Mouse (Mus musculus): ENCODE measurements around the gene AI837181. TPM values are rescaled to one million over a fixed set of nuclear protein-coding genes. Genes with fewer than 3 reads are reported as not detected.

The AI837181 gene
- 76.5 and 85.9 TPM in 2 replicates for polyA plus RNA-seq (2012; rRNA removed)

DNA sequence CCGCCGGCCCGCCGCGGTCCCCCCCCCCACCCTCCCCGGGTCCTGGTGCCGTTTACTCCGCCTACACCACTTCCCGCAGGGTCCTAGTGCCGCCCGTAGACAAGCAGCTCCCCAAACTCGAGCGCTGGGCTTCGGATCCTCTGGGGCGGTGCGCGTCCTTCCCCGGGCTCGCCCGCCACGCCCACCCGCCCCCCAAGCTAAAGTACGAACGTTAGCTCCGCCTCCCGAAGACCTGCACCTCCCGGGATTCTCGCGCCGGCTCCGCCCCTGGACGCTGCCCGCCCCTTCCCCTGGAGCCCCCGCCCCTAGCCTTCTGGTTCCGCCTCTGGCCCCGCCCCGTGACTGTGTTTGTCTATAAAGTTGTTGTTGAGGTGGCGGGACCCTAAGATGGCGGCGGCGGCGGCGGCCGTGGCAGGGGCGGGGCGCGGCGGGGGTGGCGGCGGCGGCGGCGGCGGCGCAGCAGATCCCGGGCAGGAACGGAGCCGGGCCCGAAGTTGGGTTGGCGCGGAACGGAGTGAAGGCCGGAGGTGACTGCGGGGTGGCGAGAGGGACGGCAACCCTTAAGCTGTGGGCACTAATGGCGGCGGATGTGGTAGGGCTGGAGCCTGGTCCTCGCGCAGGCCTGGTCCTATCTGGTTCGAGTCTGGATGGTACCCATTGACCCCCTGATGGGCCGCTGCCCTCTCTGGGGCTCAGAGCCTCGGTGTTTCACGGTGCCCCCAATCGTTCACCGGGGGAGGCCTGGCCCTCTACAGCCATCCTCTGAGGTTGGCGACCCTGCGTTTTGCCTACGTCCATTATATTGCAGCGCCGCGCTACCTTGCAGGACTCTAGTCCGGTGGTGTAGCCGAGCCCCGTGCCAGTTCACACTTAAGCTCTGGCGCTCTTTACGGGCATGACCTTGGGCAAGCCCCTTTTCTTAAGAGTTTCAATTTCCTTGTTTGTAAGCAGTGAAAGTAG, at the start of gene AI837181, which contains the start of gene Drap1:
Gene AI837181, plus strand, starts transcription at position 363 of the 960 bp plus-strand sequence.
Gene Drap1, minus strand, starts transcription at position 198 of the 960 bp plus-strand sequence.

DNA sequence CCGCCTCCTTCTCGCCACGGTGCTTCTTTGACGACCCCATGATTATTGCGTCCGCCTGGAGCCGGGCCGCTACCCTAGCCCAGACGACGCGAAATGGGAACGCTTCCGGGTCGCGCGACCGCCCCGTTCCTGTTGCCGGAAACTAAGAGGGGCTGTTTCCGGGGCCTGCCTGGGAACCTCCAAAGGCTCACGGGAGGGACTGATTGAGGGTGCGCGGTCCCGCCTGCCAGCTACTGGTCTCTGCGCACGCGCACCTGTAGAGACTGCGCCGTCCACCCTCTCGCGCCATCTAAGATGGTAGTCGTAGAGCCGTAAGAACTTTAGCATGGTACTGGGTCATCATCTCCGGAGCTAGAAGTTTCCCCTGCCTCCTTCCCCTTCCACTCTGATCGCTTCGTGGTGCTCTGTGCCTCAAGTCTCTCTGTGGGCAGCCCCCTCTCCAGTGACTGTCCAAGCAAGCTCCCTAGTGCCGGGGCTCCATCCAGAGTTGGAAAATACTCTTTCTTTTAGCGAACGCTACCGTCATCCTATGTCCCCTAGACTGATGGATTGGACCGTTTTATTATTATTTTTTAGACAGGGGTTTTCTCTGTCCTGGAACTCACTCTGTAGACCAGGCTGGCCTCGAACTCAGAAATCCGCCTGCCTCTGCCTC, 36.2 kb upstream of the AI837181 start, which contains the start of gene Sart1:
Gene Sart1, minus strand, starts transcription at position 116 of the 655 bp plus-strand sequence.

DNA sequence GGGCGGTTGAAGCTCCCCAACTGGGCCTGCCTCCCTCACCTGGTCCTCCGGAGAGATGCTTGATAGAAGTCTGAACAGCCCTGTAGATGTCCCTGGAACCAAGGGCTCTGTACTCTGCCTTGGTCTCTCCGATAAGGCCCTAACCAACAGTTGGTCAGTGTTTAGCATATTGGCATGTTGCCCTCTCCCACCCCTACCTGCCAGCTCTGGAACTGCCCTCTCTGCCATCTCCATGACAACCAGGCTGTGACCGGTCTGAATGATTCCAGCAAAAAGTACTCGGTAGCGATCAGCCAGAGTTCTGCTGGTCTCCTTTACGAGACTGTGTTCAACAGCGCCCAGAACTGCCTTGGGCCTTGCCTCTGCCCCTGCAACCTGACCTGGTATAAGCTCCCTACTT, 22.7 kb upstream of the AI837181 start, which contains the start of gene Tsga10ip:
Gene Tsga10ip, minus strand, starts transcription at position 234 of the 400 bp plus-strand sequence.

DNA sequence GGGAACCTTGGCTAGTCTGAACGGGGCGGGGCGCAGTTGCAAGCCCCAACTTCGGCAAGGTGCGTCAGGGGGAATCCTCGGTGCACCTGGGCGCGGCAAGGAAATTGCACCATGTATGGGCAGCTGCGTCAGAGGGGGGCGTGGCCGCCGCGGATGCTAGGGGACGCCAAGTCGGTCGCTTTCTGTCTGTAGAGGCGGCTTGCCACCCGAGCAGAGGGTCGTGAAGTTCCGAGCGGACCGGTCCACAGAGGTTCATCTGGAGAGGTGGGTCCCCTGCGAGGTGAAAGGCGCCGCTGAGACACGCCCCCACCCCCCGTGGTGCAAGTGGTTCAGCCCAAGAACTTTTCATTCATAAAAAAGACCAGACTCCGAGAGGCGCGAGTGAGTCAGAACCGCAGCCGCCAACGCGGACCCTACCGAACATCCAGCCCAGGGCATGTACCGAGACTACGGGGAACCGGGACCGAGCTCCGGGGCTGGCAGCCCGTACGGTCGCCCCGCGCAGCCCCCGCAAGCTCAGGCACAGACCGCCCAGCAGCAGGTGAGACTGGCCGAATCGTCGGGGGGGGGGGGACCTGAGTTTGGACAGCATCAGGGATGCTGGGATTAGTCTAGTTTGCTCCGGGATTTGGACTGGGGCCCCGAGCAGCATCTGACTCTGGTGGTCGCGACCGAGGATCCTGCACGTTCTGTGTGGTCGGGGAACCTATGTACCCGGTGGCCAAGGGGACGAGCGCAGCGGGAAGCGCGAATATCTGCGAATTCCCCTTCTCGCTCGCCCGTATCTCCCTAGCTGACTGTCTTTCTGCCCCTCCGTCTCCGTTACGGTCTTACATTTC, 22.8 kb downstream of the AI837181 start, which contains the start of gene Fosl1:
Gene Fosl1, plus strand, starts transcription at position 33 of the 839 bp plus-strand sequence.

DNA sequence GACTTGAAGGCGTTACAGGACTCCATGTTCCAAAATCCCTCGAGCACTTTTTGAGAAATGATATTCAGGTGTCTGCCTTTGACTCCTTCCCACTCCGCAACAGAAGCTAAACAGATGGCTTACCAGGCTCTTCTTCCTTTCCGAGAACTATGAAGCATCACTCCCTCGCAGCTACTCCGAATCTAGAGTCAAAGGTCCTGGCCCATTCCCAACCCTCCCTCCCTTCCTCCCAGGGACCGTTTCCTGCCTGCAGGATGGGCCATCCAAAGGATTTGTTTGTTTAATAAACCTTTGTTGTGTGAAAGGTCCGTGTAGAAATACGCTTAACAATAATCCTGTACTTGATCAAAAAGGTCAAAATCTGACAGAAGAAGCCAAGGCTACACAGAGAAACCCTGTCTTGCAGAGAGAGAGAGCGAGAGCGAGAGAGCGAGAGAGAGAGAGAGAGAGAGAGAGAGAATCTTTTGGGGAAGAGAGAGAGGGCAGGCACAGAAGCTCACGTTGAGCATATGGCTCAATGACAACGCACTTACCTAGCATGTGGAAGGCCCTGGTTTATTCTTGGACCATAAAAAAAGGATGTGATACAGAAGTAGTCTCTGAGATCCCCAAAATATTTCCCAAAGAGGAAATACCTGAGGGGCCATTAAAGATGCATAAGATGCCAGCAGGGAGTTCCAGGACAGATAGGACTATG, 33.0 kb downstream of the AI837181 start, which contains the start of gene Ccdc85b:
Gene Ccdc85b, minus strand, starts transcription at position 149 of the 697 bp plus-strand sequence.

DNA sequence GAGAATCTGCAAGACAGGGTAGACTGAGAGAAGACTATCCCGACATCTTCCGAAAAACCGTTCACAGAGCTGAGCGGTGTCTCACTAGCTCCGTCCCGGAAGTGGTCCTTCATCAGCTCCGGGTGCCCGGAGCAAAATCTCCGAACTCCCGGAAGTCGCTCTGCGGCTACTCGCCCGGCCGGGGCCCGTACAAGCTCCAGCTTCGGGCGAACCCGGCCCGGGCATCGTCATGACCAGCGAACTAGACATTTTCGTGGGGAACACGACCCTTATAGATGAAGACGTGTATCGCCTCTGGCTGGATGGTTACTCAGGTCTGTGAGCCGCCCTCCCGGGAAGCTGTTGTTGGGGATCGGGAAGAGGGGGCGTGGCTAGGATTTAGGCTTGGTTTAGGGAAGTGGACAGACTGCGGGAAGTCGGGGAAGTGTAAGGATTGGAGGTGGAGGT, 35.5 kb downstream of the AI837181 start, which contains the start of gene Fibp:
Gene Fibp, plus strand, starts transcription at position 151 of the 447 bp plus-strand sequence.

DNA sequence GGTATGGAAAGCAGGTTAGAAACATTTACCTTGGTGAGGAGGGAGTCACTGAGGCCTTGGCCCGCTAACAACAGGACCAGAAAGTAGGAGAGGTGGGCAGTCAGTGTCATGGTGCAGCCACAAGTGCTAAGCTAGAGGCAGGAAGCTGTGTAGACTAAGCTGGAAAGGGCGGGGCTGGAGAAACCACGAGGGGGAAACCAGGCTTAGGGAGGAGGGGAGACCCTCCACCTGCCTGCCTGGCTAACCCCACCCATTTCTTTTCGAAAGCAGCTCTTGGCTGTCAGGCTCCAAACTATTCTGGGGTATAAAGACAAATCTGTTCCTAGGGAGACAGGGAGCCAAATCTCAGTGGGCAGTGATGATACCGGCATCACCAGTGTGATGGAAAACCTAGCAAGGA, 43.4 kb downstream of the AI837181 start, which contains the start of gene Ctsw:
Gene Ctsw, minus strand, starts transcription at position 134 of the 400 bp plus-strand sequence.

DNA sequence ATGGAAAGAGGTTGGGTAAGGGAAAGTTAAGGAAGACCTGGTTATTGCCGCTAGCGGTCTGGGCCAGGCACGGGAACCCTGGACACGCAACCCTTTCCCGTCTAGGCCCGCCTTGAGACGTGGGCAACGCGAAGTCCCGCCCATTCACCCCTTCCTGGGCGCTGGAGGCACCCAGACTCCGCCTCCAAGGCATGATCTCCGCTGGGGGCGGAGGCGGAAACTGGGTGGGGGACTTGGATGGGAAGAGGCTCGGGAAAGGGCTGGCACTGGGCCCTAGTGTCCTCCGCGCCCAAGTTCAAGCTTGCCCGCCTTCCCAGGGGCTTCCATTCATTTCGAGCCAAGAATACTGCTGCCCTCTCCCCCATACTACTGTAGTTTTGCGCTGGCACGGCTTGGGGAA, 48.8 kb downstream of the AI837181 start, which contains the start of gene Efemp2:
Gene Efemp2, plus strand, starts transcription at position 235 of the 400 bp plus-strand sequence.

Other genes with a start within 250 kb of the AI837181 start
- 45.1 and 54.2 TPM in 2 replicates for gene Pacs1, start 152.0 kb upstream of the AI837181 start, polyA plus RNA-seq (2012; rRNA removed)
- 197 and 209 TPM in 2 replicates for gene Sf3b2, start 129.7 kb upstream of the AI837181 start, polyA plus RNA-seq (2012; rRNA removed)
- gene Gal3st3, start 126.8 kb upstream of the AI837181 start, polyA plus RNA-seq (2012; rRNA removed) = 35.0 and 36.4 TPM in 2 replicates
- gene Catsper1, start 89.4 kb upstream of the AI837181 start, polyA plus RNA-seq (2012; rRNA removed) = not detected in 2 replicates
- gene Cst6, start 75.6 kb upstream of the AI837181 start, polyA plus RNA-seq (2012; rRNA removed) = 2.2 and 2.4 TPM in 2 replicates
- gene Eif1ad, start 58.4 kb upstream of the AI837181 start, polyA plus RNA-seq (2012; rRNA removed) = 42.2 and 43.6 TPM in 2 replicates
- 200 and 202 TPM in 2 replicates for gene Banf1, start 58.0 kb upstream of the AI837181 start, polyA plus RNA-seq (2012; rRNA removed)
- 89.8 and 93.4 TPM in 2 replicates for gene Sart1, start 36.4 kb upstream of the AI837181 start, polyA plus RNA-seq (2012; rRNA removed)
- gene Tsga10ip, start 22.6 kb upstream of the AI837181 start, polyA plus RNA-seq (2012; rRNA removed) = 0.05 TPM in 1 of 2 replicates, not detected in the other
- gene Drap1, start 165 bp upstream of the AI837181 start, polyA plus RNA-seq (2012; rRNA removed) = 304 and 309 TPM in 2 replicates
- gene Fosl1, start 22.4 kb downstream of the AI837181 start, polyA plus RNA-seq (2012; rRNA removed) = 0.05 TPM in 1 of 2 replicates, not detected in the other
- gene Ccdc85b, start 32.8 kb downstream of the AI837181 start, polyA plus RNA-seq (2012; rRNA removed) = 10.6 and 11.6 TPM in 2 replicates
- 216 and 221 TPM in 2 replicates for gene Fibp, start 35.5 kb downstream of the AI837181 start, polyA plus RNA-seq (2012; rRNA removed)
- 2.6 and 2.7 TPM in 2 replicates for gene Ctsw, start 43.4 kb downstream of the AI837181 start, polyA plus RNA-seq (2012; rRNA removed)
- 50.0 and 85.2 TPM in 2 replicates for gene Efemp2, start 48.8 kb downstream of the AI837181 start, polyA plus RNA-seq (2012; rRNA removed)
- gene Mus81, start 63.3 kb downstream of the AI837181 start, polyA plus RNA-seq (2012; rRNA removed) = 57.1 and 64.2 TPM in 2 replicates
- gene Cfl1, start 65.3 kb downstream of the AI837181 start, polyA plus RNA-seq (2012; rRNA removed) = 1,583 and 1,664 TPM in 2 replicates
- 3.8 and 4.0 TPM in 2 replicates for gene 1700020D05Rik, start 78.6 kb downstream of the AI837181 start, polyA plus RNA-seq (2012; rRNA removed)
- 103 and 108 TPM in 2 replicates for gene Snx32, start 85.4 kb downstream of the AI837181 start, polyA plus RNA-seq (2012; rRNA removed)
- gene Ovol1, start 135.5 kb downstream of the AI837181 start, polyA plus RNA-seq (2012; rRNA removed) = 0.05 and 0.56 TPM in 2 replicates
- 2.4 and 2.5 TPM in 2 replicates for gene Ap5b1, start 142.9 kb downstream of the AI837181 start, polyA plus RNA-seq (2012; rRNA removed)
- 90.9 and 107 TPM in 2 replicates for gene Rnaseh2c, start 176.7 kb downstream of the AI837181 start, polyA plus RNA-seq (2012; rRNA removed)
- gene Kat5, start 185.1 kb downstream of the AI837181 start, polyA plus RNA-seq (2012; rRNA removed) = 155 and 159 TPM in 2 replicates
- gene Rela, start 212.3 kb downstream of the AI837181 start, polyA plus RNA-seq (2012; rRNA removed) = 38.6 and 41.9 TPM in 2 replicates
- 25.8 and 34.4 TPM in 2 replicates for gene Sipa1, start 238.6 kb downstream of the AI837181 start, polyA plus RNA-seq (2012; rRNA removed)

Measured in central nervous system, embryonic 14 days (tissue).